Mouse (Mus musculus): ENCODE results near the gene Pim1.

The Pim1 gene

DNA sequence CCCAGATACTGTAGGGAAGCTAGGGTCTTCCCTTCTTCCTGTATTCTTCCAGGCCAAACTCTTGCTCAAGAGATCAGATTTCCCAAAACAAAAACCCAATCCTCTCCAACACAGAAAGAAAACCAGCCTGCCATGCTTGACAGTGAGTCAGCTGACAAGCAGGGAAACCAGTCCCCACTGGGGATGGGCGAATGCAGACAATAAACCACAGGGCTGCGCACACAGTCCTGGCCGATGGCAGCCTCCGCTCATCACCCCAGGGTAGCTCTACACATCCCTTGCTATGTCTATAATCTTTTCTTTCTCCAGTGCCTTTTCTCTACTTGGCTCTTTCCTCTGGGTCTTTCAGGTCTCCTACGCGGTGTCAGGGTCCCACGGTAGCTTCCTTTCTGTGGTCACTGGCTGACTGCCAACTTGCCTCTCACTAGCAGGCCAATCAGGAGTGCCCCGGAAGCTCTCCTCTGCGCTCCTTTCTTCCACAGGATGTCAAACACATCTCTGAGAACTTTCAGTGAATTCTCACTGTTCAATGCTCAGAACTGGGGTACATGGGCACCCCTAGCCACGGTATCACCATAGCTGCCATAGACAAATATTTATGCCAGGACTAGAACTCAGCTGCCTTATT, 41.3 kb downstream of the Pim1 start:
- DNase-seq: no peak

DNA sequence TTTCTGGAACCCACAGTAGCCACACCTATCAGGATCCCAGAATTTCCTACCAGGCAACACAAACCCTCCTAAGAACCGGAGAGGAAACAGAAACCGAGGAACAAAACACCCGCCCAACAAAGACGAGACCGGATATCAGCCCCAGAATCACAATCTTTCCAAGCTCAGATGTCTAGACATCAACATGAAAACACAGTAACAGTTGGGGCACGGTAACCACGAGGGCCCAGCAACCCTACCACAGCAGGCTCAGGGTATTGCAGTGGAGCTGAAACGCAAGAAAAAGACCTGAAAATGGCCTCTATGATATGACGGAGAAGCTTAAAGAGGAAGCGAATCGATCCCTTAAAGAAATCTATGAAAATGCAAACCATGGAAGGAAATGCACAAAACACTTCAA, 43.3 kb downstream of the Pim1 start:
- DNase-seq: no peak

DNA sequence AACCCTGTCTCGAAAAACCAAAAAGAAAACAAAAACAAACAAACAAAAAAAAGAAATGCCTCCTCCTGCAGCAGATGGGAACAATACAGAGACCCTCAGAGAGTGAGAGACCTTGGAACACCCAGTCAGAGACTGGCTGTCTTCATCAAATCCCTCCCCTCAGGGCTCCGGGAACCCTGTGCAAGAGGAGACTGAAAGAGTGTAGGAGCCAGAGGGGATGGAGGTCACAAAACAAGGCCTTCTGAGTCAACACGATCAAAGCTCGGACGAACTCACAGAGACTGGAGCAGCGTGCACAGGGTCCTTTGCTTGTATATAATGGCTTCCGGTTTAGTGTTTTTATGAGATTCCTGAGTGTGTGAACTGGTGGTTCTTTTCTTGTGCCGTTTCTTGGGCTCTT, 49.9 kb downstream of the Pim1 start:
- DNase-seq: no peak

DNA sequence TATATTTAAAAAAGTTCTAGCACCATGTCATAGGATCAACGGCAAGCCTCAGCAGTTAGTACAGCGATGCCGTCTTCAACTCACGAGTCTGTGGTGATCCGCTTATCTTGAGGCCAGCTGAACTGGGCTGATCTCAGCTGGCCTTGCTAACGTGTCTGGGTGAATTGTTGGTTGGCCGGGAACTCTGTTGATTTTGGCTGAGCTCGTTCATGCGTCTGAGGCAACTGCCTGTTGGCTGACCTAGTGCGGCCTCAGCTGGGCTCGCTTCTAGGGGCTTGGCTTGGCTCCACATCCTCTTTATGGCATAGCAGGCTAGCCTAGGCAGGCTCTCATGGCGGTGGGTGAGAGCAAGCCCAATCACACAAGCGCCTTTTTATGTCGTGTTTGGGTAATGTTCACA, 50.9 kb downstream of the Pim1 start:
- peak; percentile 54 for DNase-seq

DNA sequence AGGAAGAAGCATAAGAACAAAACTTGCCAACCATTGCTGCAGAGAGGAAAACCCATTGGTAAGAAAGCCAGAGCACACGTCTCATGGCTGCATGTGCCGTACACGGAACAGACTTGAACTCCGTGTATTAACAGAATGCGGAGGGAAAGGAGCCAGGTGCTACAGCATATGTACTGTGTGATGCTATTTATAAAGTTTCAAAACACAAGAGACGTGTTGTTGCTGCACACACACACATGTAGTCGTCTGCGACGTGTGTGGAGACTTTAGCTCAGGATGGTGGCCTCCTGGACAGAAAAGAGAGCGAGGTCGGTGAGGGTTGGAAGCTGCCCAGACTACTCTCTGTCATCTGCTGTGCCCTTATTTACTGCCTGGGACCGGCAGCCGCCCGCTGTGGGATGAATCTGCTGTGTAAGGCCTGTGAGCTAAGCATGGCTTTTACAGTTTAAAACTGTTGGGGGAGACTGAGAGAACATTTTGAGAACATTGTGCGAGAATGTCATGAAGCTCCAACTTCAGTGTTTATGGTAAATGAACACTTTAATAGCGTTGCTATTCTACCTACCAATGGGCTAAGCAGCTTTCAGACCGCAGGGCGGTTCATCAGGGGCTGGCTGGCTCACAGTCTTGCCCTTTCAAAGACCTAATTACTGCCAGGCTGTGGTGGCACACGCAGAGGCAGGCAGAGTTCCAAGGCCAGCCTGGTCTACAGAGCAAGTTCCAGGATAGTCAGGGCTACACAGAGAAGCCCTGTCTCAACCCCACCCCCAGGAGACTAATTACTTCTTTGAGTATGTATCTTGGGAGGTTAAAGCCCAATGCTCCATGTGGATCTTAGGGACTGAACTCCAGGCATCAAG, 52.5 kb downstream of the Pim1 start:
- peak; percentile 48 for DNase-seq

DNA sequence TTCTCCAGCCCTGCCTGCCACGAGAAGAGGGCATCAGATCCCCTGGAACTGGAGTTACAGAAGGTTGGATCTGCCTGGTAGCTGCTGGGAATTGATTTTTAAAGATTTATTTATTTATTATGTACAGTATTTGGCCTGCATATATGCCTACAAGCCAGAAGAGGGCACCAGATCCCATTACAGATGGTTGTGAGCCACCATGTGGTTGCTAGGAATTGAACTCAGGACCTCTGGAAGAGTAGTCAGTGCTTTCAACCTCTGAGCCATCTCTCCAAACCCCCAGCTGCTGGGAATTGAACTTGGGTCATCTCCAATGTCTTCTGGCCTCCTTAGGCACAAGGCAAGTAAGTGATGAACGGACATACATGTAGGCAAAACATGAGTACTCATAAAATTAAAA, 53.5 kb downstream of the Pim1 start:
- DNase-seq: no peak

DNA sequence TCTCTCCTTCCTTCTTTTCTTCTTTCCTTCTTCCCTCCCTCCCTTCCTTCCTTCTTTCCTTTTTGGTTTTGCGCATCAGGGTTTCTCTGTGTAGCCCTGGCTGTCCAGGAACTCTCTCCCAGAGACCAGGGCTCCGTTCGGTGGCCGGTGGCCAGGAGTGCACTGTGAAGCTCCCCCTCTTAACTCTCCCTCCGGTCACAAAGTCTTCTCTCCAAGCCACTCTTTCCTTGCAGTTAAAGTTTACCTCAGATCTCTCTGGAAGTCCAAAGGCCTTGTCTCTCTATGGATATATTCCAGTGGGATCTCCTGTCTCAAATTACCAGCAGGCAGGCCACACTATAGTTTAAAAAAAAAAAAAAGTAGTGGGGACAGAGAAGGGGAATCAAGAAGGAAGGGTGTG, 54.7 kb downstream of the Pim1 start:
- no peak for DNase-seq

Data from cerebellum, adult 11 months (tissue).